Mouse (Mus musculus) granulocyte monocyte progenitor cell, adult 5-6 weeks (primary cell): ENCODE measurements at regions not wholly inside any gene's neighbourhood (a gene's known extent, or its start where the extent isn't known, plus 50 kb on each side); places are given as distances from the start of the nearest gene placed in this dataset.

Source experiments
- ATAC-seq: replicated peaks from 2 replicates; pipeline ENCODE4 v1.8.0; 2016; ENCODE audit warnings: mild to moderate bottlenecking, moderate TSS enrichment, inconsistent platforms; ENCODE audit not compliant: poor library complexity, severe bottlenecking

- ATAC-seq = no peak
These were observed 75.2 kb upstream of the Syt6 start for GRCm38 (mm10) chr3:103499801-103500200.

GRCm38 (mm10) chr3:103500366-103500765 lies 74.7 kb upstream of the Syt6 start:
- peak; percentile 95 for ATAC-seq

- ATAC-seq = no peak
These were observed 70.9 kb upstream of the Syt6 start for GRCm38 (mm10) chr3:103504160-103504559.

GRCm38 (mm10) chr3:103513411-103513810 lies 61.6 kb upstream of the Syt6 start:
- no peak for ATAC-seq

- no peak for ATAC-seq
These were observed 61.0 kb upstream of the Syt6 start for GRCm38 (mm10) chr3:103514061-103514460.

- ATAC-seq = no peak
These were observed 59.1 kb upstream of the Syt6 start for GRCm38 (mm10) chr3:103515946-103516345.

GRCm38 (mm10) chr3:103517376-103518304 lies 57.4 kb upstream of the Syt6 start:
- no peak for ATAC-seq

GRCm38 (mm10) chr3:103518624-103519023 lies 56.4 kb upstream of the Syt6 start:
- ATAC-seq = no peak
